Mouse (Mus musculus) erythroblast, adult 5-6 weeks (primary cell): ENCODE measurements around the gene Klhl6. TPM values are rescaled to one million over a fixed set of nuclear protein-coding genes. Genes with fewer than 3 reads are reported as not detected.
"Not testable (repeated sequence)": the region's sequence is repeated elsewhere in the genome, so short reads cannot be mapped to it uniquely, and the experiment has no call there.

Experiments used
- ATAC-seq: replicated peaks from 2 replicates; pipeline ENCODE4 v1.8.0; 2016; ENCODE audit warnings: moderate number of reproducible peaks, mild to moderate bottlenecking, moderate TSS enrichment, inconsistent platforms; ENCODE audit not compliant: poor library complexity, low FRiP score, severe bottlenecking
- total RNA-seq, 2 experiments: library from RNA; stranded (forward) in 1 of 2; stranded (reverse) in 1 of 2; fragments of 150-400 nt in 1 of 2; fragments of 200-764, 138-1000 nt in 1 of 2; gene quantifications; 2 replicates each; pipeline versions ENCODE4 v1.2.3 to v1.2.4; 2015 to 2017; ENCODE audit warnings: low replicate concordance in 2 of 2

Klhl6 gene
- total RNA-seq (2015; ENCODE audit: low replicate concordance) (9.8 and 14.6 TPM in 2 replicates), total RNA-seq (2017; ENCODE audit: low replicate concordance) (15.8 and 27.2 TPM in 2 replicates)

DNA sequence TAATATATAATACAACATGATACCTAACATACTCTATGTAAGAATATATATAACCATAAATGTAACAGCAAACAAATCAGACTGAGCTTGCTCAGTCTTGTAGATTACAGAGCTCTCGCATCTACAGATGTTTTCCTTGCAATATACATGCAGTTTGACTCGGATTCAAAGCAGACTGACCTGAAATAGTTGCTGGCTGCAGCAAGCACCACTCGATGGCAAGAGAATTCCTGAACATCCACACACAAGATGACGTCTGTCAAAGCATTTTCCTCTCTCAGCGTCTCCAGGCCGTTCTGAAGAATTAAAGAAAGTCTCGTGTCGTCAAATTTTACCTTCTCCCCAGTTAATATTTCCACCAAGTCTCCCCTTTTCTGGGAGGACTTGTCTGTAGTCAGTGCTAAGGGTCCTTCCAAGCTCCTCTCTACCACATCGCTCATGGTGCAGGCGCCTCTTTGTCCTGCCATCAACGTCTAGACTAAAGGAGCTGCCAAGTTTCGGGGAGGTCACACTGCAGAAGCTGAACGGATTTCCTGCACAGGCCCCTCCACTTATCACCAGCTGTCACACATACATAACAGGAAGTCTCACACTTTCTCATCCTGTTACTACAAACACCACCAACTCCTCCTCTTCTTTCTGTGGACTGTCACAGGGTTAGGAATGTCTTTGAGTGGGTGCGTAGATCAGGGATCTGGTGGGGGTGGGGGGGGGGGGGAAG lies at the start of gene Klhl6:
Gene Klhl6 (minus strand): TSS at position 501 of the 721 bp plus-strand sequence.
- ATAC-seq = no peak; the same call in 1 of the 2 replicates

DNA sequence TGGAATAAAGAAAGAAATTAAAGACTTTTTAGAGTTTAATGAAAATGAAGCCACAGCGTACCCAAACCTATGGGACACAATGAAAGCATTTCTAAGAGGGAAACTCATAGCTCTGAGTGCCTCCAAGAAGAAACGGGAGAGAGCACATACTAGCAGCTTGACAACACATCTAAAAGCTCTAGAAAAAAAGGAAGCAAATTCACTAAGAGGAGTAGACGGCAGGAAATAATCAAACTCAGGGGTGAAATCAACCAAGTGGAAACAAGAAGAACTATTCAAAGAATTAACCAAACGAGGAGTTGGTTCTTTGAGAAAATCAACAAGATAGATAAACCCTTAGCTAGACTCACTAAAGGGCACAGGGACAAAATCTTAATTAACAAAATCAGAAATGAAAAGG lies 44.4 kb upstream of the Klhl6 start:
- not testable (repeated sequence) for ATAC-seq

DNA sequence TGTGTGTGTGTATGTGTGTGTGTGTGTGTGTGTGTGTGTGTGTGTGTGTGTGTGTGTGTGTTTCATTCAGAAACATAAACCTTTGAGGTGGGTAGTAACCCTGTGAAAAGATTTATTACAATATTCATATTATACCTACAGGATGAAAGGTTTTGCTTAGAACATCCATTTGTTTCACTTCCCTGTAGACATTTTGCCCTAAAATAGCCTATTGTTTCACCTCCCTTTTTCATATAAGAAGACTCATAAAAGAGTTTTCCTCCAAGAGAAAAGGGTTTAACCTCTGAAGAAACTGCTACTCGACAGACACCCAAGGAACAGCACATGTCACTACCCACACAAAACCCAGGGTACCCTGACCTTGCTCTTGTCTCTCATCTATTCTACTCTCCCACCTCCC lies 40.0 kb upstream of the Klhl6 start:
- no peak for ATAC-seq

DNA sequence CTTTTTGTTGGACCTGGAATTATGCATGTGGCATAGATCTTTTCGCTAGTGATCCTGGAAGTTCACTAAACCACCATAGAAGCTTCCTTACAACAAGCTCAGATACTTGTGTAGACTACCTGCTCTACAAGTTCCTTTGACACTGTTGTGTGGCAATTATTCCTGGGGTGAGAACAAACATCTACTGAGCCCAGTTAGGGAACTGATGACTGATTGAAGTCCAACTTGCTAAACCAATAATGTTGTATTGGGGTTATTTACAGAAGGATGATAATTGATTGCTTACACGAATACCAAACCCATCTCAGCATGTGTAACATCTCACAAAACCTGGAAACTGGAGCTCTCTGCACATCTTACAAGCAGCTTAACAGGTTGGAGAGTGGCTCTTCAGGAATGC lies 39.0 kb upstream of the Klhl6 start:
- ATAC-seq = no peak

DNA sequence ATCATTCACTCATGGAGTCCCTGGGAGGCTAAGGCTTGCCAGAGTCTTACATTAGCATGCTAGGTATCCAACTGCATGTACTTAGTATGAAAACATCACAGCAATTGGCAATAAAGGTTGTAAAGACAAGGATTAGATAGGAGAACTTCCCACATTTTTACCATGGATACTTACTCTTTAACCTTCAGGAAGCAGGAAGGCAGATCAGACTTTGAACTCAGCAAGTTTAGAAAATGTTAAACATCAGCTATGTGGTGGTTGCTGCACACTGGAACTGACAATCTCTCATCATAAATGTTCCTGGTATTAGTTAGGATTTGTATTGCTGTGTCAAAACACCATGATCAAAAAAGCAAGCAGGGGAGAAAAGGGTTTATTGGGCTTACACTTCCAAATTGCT lies 29.8 kb upstream of the Klhl6 start:
- ATAC-seq = no peak

- ATAC-seq = no peak
Observed at GRCm38 (mm10) chr16:20006066-20006465, 23.2 kb upstream of the Klhl6 start.

GRCm38 (mm10) chr16:20000286-20000685 lies 17.4 kb upstream of the Klhl6 start:
- not testable (repeated sequence) for ATAC-seq

DNA sequence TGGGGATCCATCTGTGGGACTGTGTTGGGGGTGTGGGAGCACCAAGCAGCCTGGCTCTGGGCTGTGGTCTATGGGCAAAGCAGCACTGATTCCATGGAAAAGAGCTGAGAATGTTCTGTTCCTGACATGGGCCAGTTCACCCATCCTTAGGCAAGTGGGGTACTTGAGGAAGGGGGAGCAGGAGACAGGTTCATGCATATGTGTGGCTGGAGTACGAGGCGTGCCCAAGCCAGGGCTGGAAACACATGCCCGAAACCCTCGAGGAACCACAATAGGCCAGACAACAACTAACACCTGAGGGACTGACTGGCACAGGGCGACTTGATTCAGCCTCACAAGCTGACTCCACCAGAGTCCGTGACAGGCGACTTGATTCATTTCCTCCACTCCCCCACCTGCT lies 14.8 kb upstream of the Klhl6 start:
- no peak for ATAC-seq

- ATAC-seq = not testable (repeated sequence)
Observed at GRCm38 (mm10) chr16:19996913-19997312, 14.1 kb upstream of the Klhl6 start.

- no peak for ATAC-seq
Observed at GRCm38 (mm10) chr16:19995818-19996217, 13.0 kb upstream of the Klhl6 start.

DNA sequence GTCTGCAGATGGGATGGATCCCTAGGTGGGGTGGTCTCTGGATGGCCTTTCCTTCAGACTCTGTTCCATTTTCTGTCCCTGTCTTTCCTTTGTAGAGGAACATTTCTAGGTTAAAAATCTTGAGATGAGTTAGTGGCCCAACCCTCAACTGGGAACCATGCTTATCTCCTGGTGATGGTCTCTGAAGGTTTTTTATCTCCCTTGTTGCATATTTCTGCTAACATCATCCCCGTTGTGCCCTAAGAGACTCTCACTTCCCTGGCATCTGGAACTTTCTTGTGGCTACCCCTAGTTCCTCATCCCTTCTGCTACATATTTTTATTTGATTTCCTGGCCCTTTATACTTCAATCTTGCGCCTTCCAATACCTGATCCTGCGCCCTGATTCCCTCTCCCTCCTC lies 10.4 kb upstream of the Klhl6 start:
- no peak for ATAC-seq

DNA sequence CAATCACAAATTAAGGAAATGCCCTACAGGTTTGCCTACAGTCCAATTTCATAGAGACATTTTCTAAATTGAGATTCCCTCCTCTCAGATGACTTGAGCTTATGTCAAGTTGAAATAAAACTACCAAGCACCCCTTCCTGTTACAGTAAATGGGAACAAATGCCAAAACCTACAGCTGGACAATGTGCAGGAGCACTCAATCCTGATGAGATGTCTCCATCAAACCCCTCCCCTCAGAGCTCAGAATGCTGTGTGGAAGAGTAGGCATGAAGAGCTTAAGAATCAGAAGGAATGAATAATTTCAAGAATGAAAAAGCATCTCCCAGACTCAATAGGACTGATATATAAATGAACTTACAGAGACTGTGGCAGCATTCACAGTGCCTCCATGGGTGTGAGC lies 7.7 kb upstream of the Klhl6 start:
- ATAC-seq = no peak

GRCm38 (mm10) chr16:19987589-19987988 lies 4.8 kb upstream of the Klhl6 start:
- ATAC-seq = no peak

DNA sequence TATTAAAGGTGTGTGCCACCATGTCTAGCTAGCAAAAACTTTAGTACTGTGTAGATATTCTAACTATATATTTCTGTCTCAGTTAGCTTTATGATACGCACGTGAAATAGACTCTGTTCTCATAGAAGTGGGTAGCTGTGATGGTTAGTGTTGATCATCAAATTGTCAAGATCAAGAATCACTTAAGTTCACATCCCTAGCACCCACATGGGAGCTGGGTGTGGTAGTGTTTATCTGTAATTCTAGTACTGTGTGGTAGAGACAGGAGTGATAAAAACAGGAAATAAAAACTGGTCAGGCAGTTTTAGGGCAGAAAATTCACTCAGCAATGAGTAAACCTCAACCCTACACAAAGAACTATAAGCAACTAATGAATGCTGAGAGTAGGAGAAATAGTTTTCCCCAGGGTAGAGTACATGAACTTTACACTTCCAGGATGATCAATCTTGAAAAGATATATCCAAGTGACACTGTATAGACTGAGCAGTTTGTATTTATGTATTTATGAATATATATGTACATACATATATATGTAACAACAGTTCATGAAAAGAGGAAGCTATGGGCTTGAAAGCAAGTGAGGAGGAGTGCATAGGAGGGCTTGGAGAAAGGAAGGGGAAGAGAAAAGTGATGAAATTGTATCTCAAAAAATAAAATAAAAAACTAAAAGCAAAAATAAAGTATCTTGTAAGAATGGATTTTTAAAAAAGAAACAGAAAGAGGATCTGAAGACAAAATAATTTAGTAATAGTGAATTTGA lies 2.2 kb upstream of the Klhl6 start:
- ATAC-seq = no peak

GRCm38 (mm10) chr16:19983559-19983958 lies 722 bp upstream of the Klhl6 start:
- no peak for ATAC-seq

DNA sequence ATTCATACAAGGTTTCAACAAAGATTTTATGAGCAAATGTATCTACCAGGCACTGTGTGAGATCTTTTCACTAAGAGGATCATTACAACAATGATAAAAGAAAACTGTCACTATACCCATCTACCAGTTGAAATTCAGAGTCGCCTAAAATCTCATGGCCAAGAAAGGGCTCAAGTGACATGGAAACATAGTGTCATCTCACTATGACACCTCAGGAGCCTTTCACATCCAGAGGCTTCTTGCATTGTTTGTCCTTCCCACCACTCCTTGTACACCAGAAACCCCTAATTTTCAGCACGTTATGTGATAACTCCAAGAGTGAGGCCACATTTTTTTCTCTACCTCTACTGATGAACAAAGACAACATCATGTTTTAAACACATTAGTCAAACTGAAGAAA lies 1.2 kb downstream of the Klhl6 start:
- no peak for ATAC-seq

- ATAC-seq = no peak
Observed at GRCm38 (mm10) chr16:19981006-19981405, 1.8 kb downstream of the Klhl6 start.

DNA sequence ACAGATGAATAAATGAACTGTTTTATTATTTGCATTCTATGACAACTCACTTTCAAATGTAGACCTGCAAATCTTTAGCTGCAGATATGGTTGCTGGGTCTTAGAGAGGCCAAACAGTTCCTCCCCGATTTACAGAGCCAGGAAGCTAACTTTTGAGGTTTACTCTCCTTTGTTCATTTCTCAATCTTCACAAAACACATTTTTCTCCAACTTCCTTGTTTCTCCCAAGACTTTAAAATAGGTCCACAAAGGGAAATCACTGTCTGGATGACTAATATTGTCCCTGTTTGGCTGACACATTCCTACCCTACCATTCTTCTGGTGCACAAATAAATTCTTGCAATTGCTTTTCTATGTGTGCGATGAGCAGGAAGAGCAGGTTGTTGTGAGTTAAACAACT lies 3.1 kb downstream of the Klhl6 start:
- no peak for ATAC-seq

GRCm38 (mm10) chr16:19977282-19977681 lies 5.6 kb downstream of the Klhl6 start:
- ATAC-seq = no peak; the same call in 1 of the 2 replicates

GRCm38 (mm10) chr16:19976825-19977224 lies 6.0 kb downstream of the Klhl6 start:
- ATAC-seq = no peak

GRCm38 (mm10) chr16:19975432-19975831 lies 7.4 kb downstream of the Klhl6 start:
- no peak for ATAC-seq
